Mouse (Mus musculus) spleen, embryonic (tissue): ENCODE measurements around the gene Ermard.

Experiments used
- CTCF ChIA-PET: fragments of 350-600 bp; sonication (Branson Sonifier 250); formaldehyde crosslinking; loops from one replicate; lab custom pipeline; 2022; lab: Charles Lee

Ermard gene

DNA sequence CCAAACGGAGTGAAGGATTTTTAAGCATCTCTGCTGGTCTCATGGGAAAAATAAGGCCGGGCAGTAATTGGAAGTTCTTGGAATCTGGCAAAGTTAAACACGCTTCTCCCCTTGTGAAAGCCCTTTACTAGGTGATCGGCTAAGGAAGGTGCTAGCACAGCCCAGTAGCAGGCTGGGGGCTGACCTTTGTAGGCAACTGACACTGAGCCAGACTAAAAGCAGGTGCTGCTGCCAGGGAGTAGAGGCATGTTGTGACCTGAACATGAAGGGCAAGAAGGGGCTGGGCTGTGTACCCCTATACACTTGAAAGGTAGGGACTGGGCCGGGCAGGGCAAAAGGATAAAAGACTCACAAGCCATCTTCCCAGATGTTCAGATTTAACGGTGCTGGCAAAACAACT lies 19.3 kb downstream of the Ermard start:
- CTCF ChIA-PET, result no interaction called here

DNA sequence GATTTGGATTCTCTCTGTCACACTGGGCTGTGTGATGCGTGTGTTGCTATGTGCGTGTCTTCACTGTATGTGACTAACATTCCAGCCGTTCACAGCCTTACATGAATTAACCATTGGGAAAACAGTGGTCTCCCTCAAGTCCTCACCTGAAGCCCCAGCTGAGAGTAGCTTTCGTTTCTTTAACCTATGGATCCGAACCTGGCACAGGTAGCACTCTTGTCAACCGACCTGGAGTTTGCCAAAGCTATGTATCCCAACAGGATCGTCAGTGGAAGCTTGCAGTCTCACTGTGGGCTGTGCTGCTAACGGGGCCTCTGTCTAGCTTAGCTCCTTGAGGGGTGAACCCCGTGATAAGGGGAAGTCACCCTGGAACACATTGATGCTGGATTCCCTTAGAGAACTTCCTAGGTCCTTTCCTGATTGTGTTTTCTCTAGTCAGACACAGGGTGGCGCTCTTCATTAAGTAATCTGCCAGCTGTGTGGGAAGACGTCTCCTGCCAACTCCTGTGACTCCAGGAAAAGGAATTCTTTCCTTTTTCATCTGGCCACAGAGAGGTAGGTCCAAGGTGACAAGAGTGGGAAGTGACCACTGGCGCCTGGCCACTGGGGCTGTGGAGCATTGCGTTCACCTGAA lies 24.5 kb downstream of the Ermard start:
- CTCF ChIA-PET, result no interaction called here

DNA sequence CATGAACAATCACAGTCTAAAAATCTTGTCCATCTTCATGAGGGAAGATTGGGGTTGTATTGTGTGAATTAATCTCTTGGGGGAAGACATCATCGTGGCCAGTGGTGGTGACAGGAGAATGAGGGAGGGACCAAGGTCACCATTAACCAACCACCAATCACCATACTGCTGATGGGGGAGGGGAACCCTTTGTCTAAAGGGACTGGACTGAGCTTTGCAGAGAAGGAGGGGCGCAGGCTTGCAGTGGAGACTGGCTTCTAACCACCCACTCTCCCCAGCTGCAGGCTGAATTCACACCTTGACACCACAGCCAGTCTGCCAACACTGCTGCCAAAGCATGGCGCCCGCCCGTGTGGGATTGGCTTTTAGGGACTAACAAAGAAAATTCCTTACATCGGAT lies 25.1 kb downstream of the Ermard start:
- CTCF ChIA-PET, result no interaction called here

DNA sequence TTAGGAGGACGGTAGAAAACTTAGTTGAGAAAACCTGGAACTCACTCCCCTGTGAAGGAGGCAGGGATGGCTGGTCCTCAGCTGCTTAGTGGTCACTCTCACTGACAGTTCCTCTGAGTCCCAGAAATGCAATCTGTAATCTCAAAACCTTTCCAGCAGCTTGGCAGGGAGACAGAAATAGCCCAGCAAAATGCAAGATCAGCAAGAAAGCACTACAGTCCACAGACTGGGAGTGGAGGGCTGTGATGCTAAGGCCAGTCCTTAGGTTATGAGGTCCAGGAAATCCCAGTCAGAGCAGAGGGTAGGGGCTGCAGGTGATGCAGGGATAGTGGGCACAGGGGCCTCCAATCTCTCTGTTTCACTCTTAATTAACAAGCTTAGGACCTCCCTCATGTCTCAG lies 25.9 kb downstream of the Ermard start:
- CTCF ChIA-PET, result no interaction called here

DNA sequence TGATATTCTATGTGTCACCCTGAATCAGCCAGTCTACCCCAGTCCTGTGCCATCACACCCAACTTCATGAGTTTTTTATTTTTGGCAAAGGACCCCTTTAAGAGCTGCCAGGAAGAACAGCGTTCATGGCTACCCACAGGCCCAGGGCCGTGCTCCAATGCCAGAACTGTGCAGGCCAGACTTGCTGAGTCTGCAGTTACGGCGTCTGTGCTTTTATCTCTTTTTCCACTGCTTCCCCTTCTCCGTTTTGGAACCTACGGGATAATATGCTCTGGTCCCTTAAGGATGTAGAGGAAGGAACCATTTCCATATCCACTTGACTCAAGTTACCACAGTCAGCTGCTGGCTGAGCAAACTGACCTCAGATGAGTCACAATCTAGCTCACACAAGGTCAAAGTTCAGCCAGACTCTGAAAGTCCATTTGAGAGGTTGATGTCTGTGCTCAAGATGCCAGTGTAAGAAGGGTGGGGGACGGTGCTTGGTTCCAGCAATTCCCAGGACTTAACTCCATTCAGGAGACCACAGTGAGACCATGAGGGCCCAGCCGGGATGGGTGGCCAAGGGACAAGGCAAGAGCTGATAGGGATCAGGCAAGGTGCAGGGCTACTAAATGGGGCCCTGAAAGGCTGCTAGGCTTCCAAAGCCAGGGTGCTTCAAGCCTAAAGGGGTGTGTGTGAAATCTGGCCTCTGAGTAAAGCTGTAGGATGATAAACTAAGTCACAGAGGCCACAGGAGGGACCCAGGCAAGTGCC lies 27.2 kb downstream of the Ermard start:
- CTCF ChIA-PET, result no interaction called here

DNA sequence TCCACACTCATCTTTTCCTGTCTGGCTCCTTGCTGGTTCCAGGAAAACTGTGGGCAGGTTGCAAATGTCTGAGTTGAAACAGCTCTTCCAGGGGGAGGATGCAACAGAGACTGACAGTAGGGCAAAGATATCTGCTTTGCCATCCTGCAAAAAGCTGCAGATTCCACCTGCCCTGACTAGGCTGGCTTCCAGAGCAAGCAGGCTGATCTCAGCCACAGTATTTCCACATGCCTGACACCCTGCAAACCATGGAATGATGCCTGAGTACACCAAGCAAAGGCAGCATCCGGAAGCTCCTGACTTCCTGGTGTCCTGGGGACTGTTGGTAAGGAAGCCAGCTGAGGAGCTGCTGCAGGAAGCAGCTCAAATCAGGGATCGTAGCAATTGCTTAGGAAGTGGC lies 28.1 kb downstream of the Ermard start:
- CTCF ChIA-PET, result no interaction called here

DNA sequence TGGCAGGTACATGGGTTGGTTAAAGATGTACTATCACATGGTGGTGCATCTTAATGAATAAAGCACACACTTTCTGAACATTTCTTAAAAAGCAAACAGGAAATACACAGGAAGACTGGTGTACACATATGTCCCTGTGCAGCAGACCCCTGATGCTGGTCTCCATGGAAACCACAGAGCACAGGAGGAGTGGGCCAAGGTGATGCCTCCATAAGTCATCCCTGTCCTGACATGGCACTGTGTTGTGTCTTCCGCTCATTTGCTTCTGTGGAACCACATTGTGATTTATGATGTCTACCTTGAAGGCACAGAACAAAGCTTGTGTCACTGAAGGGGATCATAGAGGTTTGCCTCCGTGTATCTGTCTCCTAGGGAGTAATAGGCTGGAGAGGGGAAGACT lies 31.2 kb downstream of the Ermard start:
- CTCF ChIA-PET, result no interaction called here

DNA sequence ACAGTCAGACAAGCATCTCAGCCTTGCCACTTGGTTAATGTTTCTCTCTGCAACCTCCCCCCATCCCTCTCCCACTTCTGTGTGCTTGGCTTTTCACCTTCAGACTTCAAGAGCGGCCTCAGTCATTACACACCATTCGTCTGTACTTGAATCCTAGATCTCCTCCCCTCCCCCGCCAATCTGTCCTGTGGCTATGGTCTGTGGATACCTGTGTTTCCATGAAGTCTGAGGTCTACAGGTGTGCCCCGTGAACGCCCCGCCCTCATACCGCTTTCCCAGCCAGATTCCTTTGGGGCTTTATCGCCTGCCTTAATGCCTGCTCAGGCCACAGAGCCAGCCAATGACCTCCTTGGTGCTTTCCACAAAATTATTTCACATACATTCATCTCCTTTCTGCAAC lies 34.0 kb downstream of the Ermard start:
- CTCF ChIA-PET, result no interaction called here

DNA sequence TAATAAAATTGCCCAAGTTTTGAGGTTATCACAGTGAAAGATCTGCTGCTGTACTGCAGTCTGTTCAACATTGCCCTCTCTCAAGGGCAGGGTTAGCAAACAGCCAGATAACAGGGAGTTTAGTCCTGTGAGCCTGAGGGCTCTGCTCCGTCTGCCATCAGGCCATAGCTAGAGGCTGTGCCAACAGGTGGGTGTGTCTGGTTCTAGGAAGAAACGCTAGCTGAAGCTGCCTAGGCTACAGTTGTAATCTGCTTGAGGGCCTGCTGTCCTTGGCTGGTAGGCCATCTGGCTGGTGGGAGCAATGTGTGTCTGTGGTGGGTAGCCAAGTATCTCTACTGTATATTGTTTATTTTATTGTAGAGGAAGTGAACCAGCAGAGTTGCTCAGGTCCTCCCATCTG lies 36.5 kb downstream of the Ermard start:
- CTCF ChIA-PET, result no interaction called here

DNA sequence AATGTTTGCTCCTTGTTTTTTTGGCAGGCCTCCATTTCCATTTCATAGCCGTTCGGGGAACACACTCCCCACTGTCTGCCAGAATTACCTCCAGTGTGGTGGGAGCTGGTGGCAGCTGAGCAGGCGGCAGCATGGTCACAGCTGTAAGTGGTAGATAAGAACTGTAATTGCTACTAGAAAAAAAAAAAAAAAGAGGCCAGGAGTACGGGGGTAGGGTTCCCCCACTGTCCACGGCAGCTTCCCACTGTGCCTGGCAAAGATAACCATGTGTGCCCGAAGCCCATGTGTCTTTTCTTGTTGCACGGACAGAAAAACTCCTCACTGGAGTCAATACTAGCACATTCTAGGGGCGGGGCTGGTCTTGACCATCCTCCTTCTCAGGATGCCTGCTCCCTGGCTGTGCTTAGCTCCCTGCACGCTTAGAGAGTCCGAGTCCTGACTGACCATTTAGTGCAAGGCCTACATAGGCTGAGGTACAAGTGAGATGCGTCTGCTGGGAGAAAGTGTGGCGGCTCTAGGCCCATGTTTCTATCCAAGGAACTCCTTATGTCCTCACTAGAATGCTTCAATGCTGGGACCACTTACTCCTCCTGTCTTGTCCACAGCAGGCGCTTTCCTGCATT lies 43.3 kb downstream of the Ermard start:
- CTCF ChIA-PET, result no interaction called here

DNA sequence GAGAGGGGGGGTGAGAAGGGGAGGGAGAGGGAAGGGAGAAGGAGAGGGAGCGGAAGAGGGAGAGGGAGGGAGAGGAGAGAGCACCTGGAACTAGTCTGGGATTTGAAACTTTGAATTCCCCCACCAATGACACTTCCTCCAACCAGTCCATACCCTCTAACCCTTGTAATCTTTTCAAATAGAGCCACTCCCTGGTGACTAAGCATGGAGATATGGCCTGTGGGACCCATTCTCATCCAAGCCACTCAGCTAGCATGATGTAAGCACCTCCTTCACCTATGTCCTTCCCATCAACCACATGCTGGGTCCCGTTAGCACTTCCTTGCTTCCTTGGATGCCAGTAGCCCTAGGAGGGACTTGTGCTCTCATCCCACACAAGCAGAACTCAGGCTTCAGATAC lies 44.0 kb downstream of the Ermard start:
- CTCF ChIA-PET, result no interaction called here

DNA sequence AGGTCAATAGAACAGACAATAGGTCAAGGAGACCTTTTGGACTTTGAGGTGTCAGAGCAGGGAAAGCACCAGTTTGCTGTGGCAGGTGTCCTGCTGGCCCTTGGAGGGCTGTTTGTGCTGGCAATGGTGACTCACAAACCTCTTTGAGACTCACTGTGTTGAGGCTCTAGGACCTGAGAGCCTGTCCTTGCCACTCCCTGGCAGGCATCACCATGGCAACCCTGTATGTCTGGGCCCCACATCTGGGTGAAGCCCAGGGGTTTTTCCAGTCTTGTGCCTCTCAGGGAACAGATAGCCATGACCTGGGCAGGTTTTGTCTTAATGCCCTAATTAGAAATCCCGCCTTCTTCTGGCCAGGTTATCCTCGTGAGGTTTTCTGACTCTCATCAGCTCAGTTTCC lies 47.2 kb downstream of the Ermard start:
- CTCF ChIA-PET, result no interaction called here

DNA sequence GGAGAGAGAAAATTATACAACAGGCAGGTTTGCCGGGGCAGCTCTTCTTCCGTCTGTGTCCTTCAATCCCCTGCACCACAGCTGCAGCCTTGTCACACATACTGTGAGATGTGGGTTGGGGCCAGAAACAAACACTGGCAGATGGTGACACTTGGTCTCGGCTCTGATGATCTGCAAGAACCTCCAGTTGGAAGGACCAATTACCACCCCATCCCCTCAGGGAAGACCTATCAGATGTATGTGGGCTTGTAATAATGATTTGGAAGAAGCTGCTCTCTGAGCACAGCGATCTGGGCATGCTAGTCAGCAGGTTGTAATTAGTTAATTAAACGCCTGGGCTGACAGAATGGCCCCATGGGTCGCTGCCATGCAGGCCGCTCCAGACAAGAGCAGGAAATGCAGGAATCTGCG lies 47.6 kb downstream of the Ermard start:
- CTCF ChIA-PET, result no interaction called here

DNA sequence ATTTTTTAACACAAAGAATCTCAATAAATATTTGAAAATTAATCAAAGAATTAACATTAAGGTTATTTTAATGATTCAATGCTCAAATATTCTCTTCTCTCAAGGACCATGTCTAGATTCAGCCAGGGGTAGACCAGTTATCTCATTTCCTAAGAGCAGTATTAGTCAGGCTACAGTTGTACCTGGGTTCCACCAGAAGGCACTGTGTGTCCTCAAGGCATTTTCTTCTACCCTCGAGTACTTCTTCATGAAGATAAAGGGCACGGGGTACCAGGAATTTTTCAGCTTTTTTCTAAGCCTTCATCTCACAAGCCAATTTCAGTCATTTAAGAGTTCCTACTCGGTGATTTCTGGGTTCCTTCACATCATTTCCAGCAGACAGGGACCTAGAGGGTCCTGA lies 50.7 kb downstream of the Ermard start:
- CTCF ChIA-PET, result no interaction called here

DNA sequence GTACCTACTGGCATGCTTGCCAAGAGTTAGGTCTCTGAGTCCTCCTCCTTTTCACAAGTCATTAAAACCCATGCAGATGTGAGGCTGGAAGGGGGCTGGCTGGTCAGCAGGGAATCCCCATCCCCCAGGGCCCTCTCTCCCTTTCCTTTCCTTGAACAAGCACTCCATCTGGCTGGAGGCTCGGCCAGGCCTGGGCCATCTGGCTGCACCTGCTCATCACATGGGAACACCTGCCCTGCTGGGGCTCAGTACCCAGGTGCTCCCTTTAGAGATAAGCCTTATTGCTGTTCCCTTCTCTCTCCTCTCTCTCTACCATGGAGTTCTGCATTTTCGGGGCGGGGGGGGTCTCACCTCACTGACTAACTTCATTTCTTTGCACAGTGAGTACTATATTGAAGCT lies 52.5 kb downstream of the Ermard start:
- CTCF ChIA-PET, result no interaction called here

DNA sequence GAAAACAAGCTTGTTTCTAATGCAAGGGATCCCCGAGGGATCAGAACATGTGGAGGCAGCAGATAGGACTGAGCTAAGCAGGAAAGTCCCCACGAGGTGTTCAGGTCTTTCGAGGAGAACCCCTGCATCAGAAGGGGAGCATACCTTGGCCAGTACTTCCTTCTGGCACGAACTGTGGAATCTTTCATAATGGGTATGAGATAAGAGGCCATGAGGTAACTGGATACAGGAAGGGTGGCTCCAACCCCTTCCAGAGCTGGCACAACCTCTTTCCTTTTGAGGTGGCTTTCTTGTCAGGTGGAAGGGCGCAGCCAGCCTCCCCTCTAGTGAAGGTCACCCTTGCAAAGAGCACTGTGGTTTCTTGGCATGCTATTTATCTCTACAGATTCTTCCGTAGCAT lies 55.8 kb downstream of the Ermard start:
- CTCF ChIA-PET, result no interaction called here

DNA sequence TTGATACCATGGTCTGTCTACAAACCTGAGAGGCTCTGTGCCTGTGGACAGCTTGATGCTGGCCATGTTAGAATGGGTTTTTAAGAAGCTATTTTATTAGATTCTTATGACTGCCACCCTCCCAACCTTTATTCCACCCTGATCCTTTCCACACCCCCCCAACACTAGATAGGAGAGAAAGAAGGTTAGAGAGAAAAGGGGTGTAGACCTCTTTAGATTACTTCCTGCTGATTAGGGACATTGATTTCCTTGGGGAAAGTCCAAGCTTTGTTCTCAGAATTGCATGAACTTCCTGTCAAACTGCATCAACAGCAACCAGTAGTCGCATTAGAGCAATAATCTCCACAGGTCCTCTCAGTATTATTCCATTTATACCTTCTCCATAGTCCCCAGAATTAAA lies 57.7 kb downstream of the Ermard start:
- CTCF ChIA-PET, result no interaction called here

DNA sequence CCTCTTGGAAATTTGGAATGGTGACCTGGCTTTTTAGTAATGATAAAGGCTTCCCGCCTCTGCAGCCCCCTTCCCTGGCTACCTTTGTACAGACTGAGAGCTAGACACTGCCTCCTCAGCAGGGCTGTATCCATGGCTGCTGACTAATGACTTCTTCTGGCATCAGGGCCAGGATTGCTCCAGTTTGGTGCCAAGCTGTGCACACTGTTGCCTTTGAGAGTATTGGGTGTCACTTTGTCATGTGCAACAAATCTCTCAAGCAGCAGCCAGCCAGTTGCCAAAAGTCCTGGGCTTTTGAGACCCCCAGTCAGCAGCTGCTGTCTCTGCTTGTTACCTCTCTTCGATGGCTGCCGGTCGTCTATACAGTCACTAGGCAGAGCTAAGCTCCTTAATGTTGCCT lies 60.3 kb downstream of the Ermard start:
- CTCF ChIA-PET, result no interaction called here

DNA sequence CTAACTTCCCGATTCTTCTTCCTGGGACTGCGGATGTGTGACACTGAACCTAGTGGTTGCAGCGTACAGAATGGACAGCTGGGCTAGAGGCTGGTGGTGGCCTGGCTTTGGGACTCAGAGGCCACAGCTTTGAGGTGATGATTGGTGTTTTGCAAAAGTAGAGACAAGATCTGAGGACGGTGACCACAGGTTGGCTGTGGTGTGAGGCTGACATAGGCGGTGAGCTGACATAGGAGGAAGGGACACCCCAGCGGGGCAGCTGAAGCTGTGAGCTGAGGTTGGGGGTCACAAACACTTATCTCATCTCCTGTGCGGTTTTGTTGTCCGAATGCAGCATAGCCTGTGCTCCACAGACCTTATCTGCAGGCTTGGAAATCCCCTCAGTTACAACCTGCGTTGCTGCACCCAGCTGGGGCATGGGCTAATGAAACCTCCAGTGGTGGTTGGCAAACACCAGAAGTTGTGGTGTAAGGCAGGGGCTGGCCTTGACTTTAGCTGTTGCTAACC lies 66.2 kb downstream of the Ermard start:
- CTCF ChIA-PET, result no interaction called here

DNA sequence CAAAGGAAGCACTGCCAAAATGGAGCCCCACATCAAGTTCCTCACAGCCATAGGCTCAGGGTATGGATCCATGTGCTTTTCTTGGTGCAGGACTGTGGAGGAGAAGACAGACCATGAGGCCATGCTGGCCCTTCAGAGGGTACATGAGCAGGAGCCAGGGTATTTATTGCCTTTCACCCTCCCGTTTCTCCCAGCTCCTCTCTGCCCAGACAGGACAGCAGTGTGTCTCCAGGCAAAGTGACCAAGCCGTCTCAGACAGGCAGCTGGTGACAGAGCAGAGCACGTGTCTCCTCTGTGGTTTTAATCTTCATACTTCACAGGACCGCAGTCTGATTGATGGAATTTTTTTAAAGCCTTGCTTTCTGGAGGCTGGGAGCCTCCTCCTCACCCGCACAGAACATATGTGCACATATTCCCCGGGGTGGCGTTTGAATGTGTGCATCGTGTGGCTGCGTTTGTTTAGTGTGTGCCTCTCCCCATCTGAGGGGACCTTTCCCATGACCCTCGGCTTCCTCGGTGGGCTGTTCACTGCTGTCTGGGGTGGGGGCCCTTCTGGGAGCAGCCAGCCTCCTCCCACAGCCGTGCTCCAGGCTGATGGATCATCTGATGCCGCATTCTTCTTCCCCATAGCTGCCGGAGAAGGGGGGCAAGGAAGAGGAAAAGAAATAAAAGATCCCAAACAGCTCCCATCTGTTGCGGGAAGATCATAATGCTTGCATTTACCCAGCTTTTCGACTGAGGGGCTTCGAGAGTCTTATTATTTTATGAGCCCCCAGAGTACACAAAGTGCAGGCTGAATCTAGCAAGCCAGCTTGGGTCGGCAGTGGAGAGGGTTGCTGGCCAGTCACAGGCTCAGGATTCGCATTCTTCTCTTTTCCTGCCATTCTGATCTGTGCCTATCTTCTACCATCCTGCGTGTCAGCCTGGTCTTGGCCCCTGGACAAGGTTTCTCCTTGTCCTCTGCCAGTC lies 67.7 kb downstream of the Ermard start:
- CTCF ChIA-PET, result no interaction called here

DNA sequence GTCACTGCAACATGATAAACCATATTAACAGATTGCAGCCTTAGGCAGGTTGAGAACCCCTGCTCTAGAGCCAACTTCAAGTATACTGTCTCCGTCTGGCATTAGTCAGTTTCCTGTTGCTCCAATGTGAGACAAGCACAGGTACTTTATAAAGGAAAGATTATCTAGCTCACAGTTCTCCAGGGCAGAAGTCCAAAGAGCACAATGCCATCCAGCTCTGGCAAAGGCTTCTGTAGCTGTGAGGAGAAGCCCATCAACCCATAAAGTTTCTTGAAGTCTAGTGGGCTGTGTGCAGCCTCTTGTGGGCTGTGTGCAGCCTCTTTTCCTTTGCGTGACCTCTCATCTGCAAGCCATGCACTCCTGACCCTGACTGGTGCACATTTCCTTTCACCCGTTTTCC lies 74.5 kb downstream of the Ermard start:
- CTCF ChIA-PET, result no interaction called here

DNA sequence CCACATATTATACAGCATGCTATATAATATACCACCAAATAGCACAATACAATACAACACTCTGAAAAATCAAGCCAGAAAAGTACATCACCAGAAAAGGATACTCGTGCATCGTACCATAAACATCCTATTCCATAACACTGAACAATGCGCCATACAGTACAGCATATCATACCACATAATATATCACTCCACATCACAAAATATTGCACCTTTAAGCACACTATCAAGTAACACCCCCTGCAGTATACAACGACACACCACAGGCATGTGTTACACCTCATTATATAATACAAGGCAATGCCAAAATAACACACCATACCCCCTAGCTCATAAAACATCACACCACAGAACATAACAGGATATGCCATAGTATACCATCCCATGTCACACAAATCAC lies 79.1 kb downstream of the Ermard start:
- CTCF ChIA-PET, result no interaction called here
